Comparison of ENCODE assay signal across 11 mouse cellular contexts in the genomic region with DNA sequence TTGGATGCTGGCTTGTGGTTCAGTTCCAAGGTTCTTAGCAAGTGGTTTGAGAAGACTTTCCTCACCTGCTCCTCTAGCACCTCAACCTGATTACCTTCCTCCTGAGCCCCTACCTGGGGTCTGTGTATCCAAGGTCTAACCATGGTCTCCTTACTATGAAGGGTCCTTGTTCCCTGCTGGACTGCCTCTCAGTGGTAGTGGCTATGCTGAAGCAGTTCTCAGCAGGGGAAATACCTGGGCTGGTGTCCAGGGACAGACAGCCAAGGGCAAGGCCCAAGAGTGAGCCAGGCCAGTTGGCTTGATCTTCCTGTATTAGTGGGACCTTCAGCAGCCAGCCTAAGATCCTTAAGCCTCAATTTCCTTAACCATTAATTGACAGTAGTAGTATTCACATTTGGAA.
DNase-seq lines count a peak whose midpoint lies in the region; ATAC-seq lines count a peak whose summit lies in the region.
"Had no signal": no experiment of that assay in that cellular context is flagged by ENCODE, and none has a peak within 500 bp of the region (broad histone marks: within the 10 kb centered on the region; RNA-seq: fewer than 3 reads in every experiment).

No protein-coding gene starts in this region.

- H3K4me2 ChIP-seq in heart, embryonic 12.5 days: no peak overlapping the region
- no peak overlapping the region for H3K4me2 ChIP-seq in forebrain, embryonic 15.5 days (replicated peaks)
- H3K4me2 ChIP-seq in hindbrain, embryonic 12.5 days (replicated peaks): no peak overlapping the region

- no peak overlapping the region for H3K9ac ChIP-seq in heart, embryonic 12.5 days
- H3K9ac ChIP-seq in forebrain, embryonic 15.5 days (replicated peaks): no peak overlapping the region
- H3K9ac ChIP-seq in hindbrain, embryonic 12.5 days: no peak overlapping the region

- H3K9me3 ChIP-seq in heart, embryonic 12.5 days (replicated peaks): no peaks in the 10 kb centered on the region
- H3K9me3 ChIP-seq in forebrain, embryonic 15.5 days: no peaks in the 10 kb centered on the region
- H3K9me3 ChIP-seq in hindbrain, embryonic 12.5 days (replicated peaks): no peaks in the 10 kb centered on the region
- no peaks in the 10 kb centered on the region for H3K9me3 ChIP-seq in embryonic facial prominence, embryonic 10.5 days

- peak; percentile 84 to 91 for DNase-seq in heart, adult 18-20 months
- peak; percentile 46 for DNase-seq in adrenal gland, postnatal 25 days
- DNase-seq in gastrocnemius, adult 8-10 months (ENCODE audit: low spot score in 2 of 2): peak; percentile 65 to 80
- peak; percentile 56 for DNase-seq in kidney, postnatal 14 days
- no peak for DNase-seq in embryonic facial prominence, embryonic 10.5 days (ENCODE audit: low spot score)
- DNase-seq: embryo, embryonic 11 days had no signal

- no peak for ATAC-seq in heart, embryonic 12.5 days (ENCODE audit: insufficient number of reproducible peaks, low FRiP score)
- no peak for ATAC-seq in forebrain, embryonic 15.5 days (replicated peaks)
- ATAC-seq in hindbrain, embryonic 12.5 days (ENCODE audit: low FRiP score): no peak
- ATAC-seq: forebrain, embryonic 16.5 days had no signal

- H3K4me1 ChIP-seq in heart, embryonic 12.5 days (replicated peaks): no peaks in the 10 kb centered on the region; the same call in 1 of the 2 replicates
- H3K4me1 ChIP-seq in forebrain, embryonic 15.5 days: no peaks in the 10 kb centered on the region
- H3K4me1 ChIP-seq in hindbrain, embryonic 12.5 days: no peaks in the 10 kb centered on the region
- no peaks in the 10 kb centered on the region for H3K4me1 ChIP-seq in embryonic facial prominence, embryonic 10.5 days

- H3K4me3 ChIP-seq in heart, embryonic 12.5 days: no peak overlapping the region
- H3K4me3 ChIP-seq in forebrain, embryonic 15.5 days: no peak overlapping the region
- H3K4me3 ChIP-seq in hindbrain, embryonic 12.5 days: no peak overlapping the region
- H3K4me3 ChIP-seq in embryonic facial prominence, embryonic 10.5 days: no peak overlapping the region

- no peak overlapping the region for H3K27ac ChIP-seq in heart, embryonic 12.5 days (ENCODE audit: poor library complexity, severe bottlenecking)
- no peak overlapping the region for H3K27ac ChIP-seq in forebrain, embryonic 15.5 days (replicated peaks)
- H3K27ac ChIP-seq in hindbrain, embryonic 12.5 days: no peak overlapping the region
- no peak overlapping the region for H3K27ac ChIP-seq in embryonic facial prominence, embryonic 10.5 days (replicated peaks)
- H3K27ac ChIP-seq: stomach, postnatal 0 days had no signal

- no peaks in the 10 kb centered on the region for H3K36me3 ChIP-seq in heart, embryonic 12.5 days
- no peaks in the 10 kb centered on the region for H3K36me3 ChIP-seq in forebrain, embryonic 15.5 days
- H3K36me3 ChIP-seq in hindbrain, embryonic 12.5 days: no peaks in the 10 kb centered on the region
- H3K36me3 ChIP-seq in embryonic facial prominence, embryonic 10.5 days (replicated peaks): no peaks in the 10 kb centered on the region

- no peaks in the 10 kb centered on the region for H3K27me3 ChIP-seq in heart, embryonic 12.5 days (replicated peaks)
- no peaks in the 10 kb centered on the region for H3K27me3 ChIP-seq in forebrain, embryonic 15.5 days
- H3K27me3 ChIP-seq in hindbrain, embryonic 12.5 days: no peaks in the 10 kb centered on the region
- H3K27me3 ChIP-seq in embryonic facial prominence, embryonic 10.5 days (replicated peaks; ENCODE audit: low read depth, poor library complexity, severe bottlenecking): no peaks in the 10 kb centered on the region
